10 mouse cellular contexts compared by ENCODE assay signal in genomic region chr14:25756385-25756990, GRCm38 (mm10). TPM values are rescaled to one million over a fixed set of nuclear protein-coding genes. Genes with fewer than 3 reads are reported as not detected.
DNase-seq lines count a peak whose midpoint lies in the region; ATAC-seq and TF ChIP-seq lines count a peak whose summit lies in the region.
"Had no signal": no experiment of that assay in that cellular context is flagged by ENCODE, and none has a peak within 500 bp of the region (broad histone marks: within the 10 kb centered on the region; RNA-seq: fewer than 3 reads in every experiment).

No protein-coding gene starts in this region.

- TF ChIP-seq CTCF in stomach, postnatal 0 days (IDR thresholded peaks at IDR 0.05; ENCODE audit: low read depth), result no peak

- H3K4me1 ChIP-seq in heart, embryonic 16.5 days (ENCODE audit: control insufficient read depth, insufficient read depth, low read length), result peaks cover 73% of the 10 kb centered on the region
- H3K4me1 ChIP-seq in neural tube, embryonic 13.5 days (replicated peaks), result peaks cover 65% of the 10 kb centered on the region
- peaks cover 7% of the 10 kb centered on the region; the same call in 1 of the 2 replicates for H3K4me1 ChIP-seq in forebrain, embryonic 16.5 days (replicated peaks; ENCODE audit: control insufficient read depth, insufficient read depth, low read length)
- H3K4me1 ChIP-seq in stomach, postnatal 0 days (replicated peaks; ENCODE audit: control insufficient read depth, insufficient read depth), result peaks cover 6% of the 10 kb centered on the region; the same call in 1 of the 2 replicates

- DNase-seq in heart, adult 8-10 months (ENCODE audit: low spot score), result no peak
- no peak for DNase-seq in neural tube, embryonic 10.5 days (ENCODE audit: extremely low spot score, low spot score)
- DNase-seq in stomach, postnatal 0 days (ENCODE audit: low spot score), result peak; percentile 37
- no peak for DNase-seq in spleen, postnatal 10 days (ENCODE audit: low spot score in 2 of 2)
- DNase-seq in cerebellum, adult 11 months, result no peak
- DNase-seq: gastrocnemius, postnatal 10 days; kidney, postnatal 14 days had no signal

- WGBS in heart, embryonic 16.5 days, result 42% methylated on average over 7 of the region's 7 CpGs
- 63% methylated on average over 7 of the region's 7 CpGs for WGBS in neural tube, embryonic 13.5 days
- WGBS in forebrain, embryonic 16.5 days, result 67% methylated on average over 7 of the region's 7 CpGs
- 48% methylated on average over 7 of the region's 7 CpGs for WGBS in stomach, postnatal 0 days

- peaks cover 15% of the 10 kb centered on the region for H3K36me3 ChIP-seq in heart, embryonic 16.5 days (ENCODE audit: control insufficient read depth, insufficient read depth)
- peaks cover 3% of the 10 kb centered on the region; the same call in 1 of the 2 replicates for H3K36me3 ChIP-seq in neural tube, embryonic 13.5 days
- no peaks in the 10 kb centered on the region for H3K36me3 ChIP-seq in forebrain, embryonic 16.5 days (ENCODE audit: control insufficient read depth, insufficient read depth)
- no peaks in the 10 kb centered on the region for H3K36me3 ChIP-seq in stomach, postnatal 0 days (ENCODE audit: control insufficient read depth, insufficient read depth, low read length)

- no peaks in the 10 kb centered on the region for H3K9me3 ChIP-seq in heart, embryonic 16.5 days (replicated peaks; ENCODE audit: control insufficient read depth, low read length)
- H3K9me3 ChIP-seq in neural tube, embryonic 13.5 days, result no peaks in the 10 kb centered on the region
- H3K9me3 ChIP-seq in forebrain, embryonic 16.5 days (ENCODE audit: control insufficient read depth, low read length), result no peaks in the 10 kb centered on the region
- no peaks in the 10 kb centered on the region for H3K9me3 ChIP-seq in stomach, postnatal 0 days (ENCODE audit: control insufficient read depth, low read length)

- no peaks in the 10 kb centered on the region for H3K27me3 ChIP-seq in heart, embryonic 16.5 days (ENCODE audit: control insufficient read depth, insufficient read depth, low read length)
- no peaks in the 10 kb centered on the region for H3K27me3 ChIP-seq in neural tube, embryonic 13.5 days
- no peaks in the 10 kb centered on the region for H3K27me3 ChIP-seq in forebrain, embryonic 16.5 days (replicated peaks; ENCODE audit: control insufficient read depth, insufficient read depth, low read length)
- no peaks in the 10 kb centered on the region for H3K27me3 ChIP-seq in stomach, postnatal 0 days (ENCODE audit: control insufficient read depth, insufficient read depth, low read length)

- H3K9ac ChIP-seq in heart, embryonic 16.5 days (ENCODE audit: low read length), result peak overlapping the region; percentile 61
- no peak overlapping the region for H3K9ac ChIP-seq in neural tube, embryonic 13.5 days
- H3K9ac ChIP-seq in forebrain, embryonic 16.5 days (replicated peaks; ENCODE audit: low read depth, low read length), result no peak overlapping the region
- peak overlapping the region; percentile 27; the same call in 1 of the 2 replicates for H3K9ac ChIP-seq in stomach, postnatal 0 days (ENCODE audit: low read length)

- peak overlapping the region; percentile 78 for H3K27ac ChIP-seq in heart, embryonic 16.5 days (ENCODE audit: low read length)
- H3K27ac ChIP-seq in neural tube, embryonic 13.5 days (replicated peaks), result peak overlapping the region; percentile 15
- no peak overlapping the region for H3K27ac ChIP-seq in forebrain, embryonic 16.5 days (ENCODE audit: low read length)
- H3K27ac ChIP-seq in stomach, postnatal 0 days (replicated peaks), result peak overlapping the region; percentile 35; the same call in 1 of the 2 replicates

- ATAC-seq in heart, embryonic 16.5 days (replicated peaks; ENCODE audit: extremely low read depth, insufficient read depth, low FRiP score), result 0 out of 2 replicates have a peak, but pooled peaks have one; percentile 30
- peak; percentile 24; the same call in 1 of the 2 replicates for ATAC-seq in neural tube, embryonic 13.5 days (ENCODE audit: low read depth)
- 0 out of 2 replicates have a peak, but pooled peaks have one; percentile 36 for ATAC-seq in forebrain, embryonic 16.5 days
- peak; percentile 7; the same call in 1 of the 2 replicates for ATAC-seq in stomach, postnatal 0 days (ENCODE audit: low FRiP score, low TSS enrichment)

- no peak overlapping the region for H3K4me3 ChIP-seq in heart, embryonic 16.5 days (ENCODE audit: low read length)
- H3K4me3 ChIP-seq in neural tube, embryonic 13.5 days, result no peak overlapping the region
- H3K4me3 ChIP-seq in forebrain, embryonic 16.5 days (replicated peaks; ENCODE audit: low read length), result no peak overlapping the region
- H3K4me3 ChIP-seq in stomach, postnatal 0 days (ENCODE audit: low read depth, low read length), result no peak overlapping the region

- H3K4me2 ChIP-seq in heart, embryonic 16.5 days (ENCODE audit: low read depth, low read length), result no peak overlapping the region
- H3K4me2 ChIP-seq in neural tube, embryonic 13.5 days, result no peak overlapping the region
- H3K4me2 ChIP-seq in forebrain, embryonic 16.5 days (ENCODE audit: low read length), result no peak overlapping the region
- no peak overlapping the region for H3K4me2 ChIP-seq in stomach, postnatal 0 days (replicated peaks; ENCODE audit: low read depth)

- TF ChIP-seq EP300 in stomach, postnatal 0 days (optimal IDR thresholded peaks at IDR 0.05), result no peak

RNA-seq across cellular contexts. Expression of gene Zcchc24, which starts 12.4 kb away (rescaled TPM):
- 19.5 and 25.5 TPM in 2 replicates for polyA plus RNA-seq in heart, embryonic 16.5 days (2015; fragmentation: Nextera tagmentation; extraction: Ambion mirVana)
- total RNA-seq in heart, adult 8-10 months (2022), result 10 to 100 TPM; 28.3 to 37.1 (median 32.0) TPM
- polyA plus RNA-seq in neural tube, embryonic 13.5 days (2015; fragmentation: Nextera tagmentation; extraction: Ambion mirVana), result 14.2 and 16.7 TPM in 2 replicates
- 10.4 and 13.7 TPM in 2 replicates for polyA plus RNA-seq in forebrain, embryonic 16.5 days (2015; fragmentation: Nextera tagmentation; extraction: Ambion mirVana)
- polyA plus RNA-seq in stomach, postnatal 0 days (2015; fragmentation: Nextera tagmentation; extraction: Ambion mirVana), result 11.3 and 11.9 TPM in 2 replicates

Comparison
In these comparisons a context has a peak if more than half of its experiments do, and no peak if none do; other contexts are left out.
1. H3K9ac ChIP-seq: peak in heart, embryonic 16.5 days (single experiment) and stomach, postnatal 0 days (single experiment); none in neural tube, embryonic 13.5 days (single experiment) and forebrain, embryonic 16.5 days (single experiment).
2. Peak in every context shown above with its lines, with median percentiles within 50 percentile points of each other: ATAC-seq.